Mouse (Mus musculus): Measurements from ENCODE around the gene Eln.

DNA sequence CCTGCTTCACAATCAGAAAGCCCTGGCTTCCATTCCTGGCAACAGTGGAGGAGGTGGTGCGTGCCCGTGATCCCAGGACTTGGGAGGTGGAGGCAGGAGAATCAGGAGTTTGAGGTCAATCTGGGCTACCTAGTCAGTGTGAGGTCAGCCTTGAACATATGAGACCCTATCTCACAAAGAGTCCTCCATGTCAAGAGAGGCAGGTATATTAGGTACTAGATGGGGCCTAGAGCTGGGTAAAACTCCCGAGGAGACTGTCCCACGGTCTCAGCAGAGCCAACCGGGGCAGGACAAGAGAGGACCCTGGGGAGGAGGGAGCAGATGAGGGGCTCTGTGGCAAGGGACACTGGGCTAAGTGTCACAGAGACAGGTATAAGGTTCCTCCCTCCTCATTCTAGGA lies 69.6 kb downstream of the Eln start:
- TF ChIP-seq E2F4 (IDR thresholded peaks at IDR 0.05; ENCODE audit: borderline replicate concordance, low read depth, low read length) (no peak), MAFK (IDR thresholded peaks at IDR 0.05; ENCODE audit: borderline replicate concordance, low read depth, low read length) (no peak), POLR2A (IDR thresholded peaks at IDR 0.05; ENCODE audit: control insufficient read depth in 1 of 2, insufficient read depth in 1 of 2, low read depth in 1 of 2, low read length in 2 of 2, poor library complexity in 1 of 2) (no peak), CTCF (IDR thresholded peaks at IDR 0.05 in 2 of 3, conservative IDR thresholded peaks at IDR 0.05 in 1 of 3; ENCODE audit: control insufficient read depth in 1 of 3, insufficient read depth in 1 of 3, low read depth in 2 of 3, low read length in 3 of 3, poor library complexity in 1 of 3, severe bottlenecking in 1 of 3) (no peak), EP300 (IDR thresholded peaks at IDR 0.05; ENCODE audit: low read depth in 1 of 2, low read length in 2 of 2) (no peak), NRF1 (IDR thresholded peaks at IDR 0.05; ENCODE audit: insufficient read depth, low read depth, low read length, poor library complexity, severe bottlenecking) (no peak), SMC3 (IDR thresholded peaks at IDR 0.05; ENCODE audit: low read depth, low read length) (no peak), MEF2A (IDR thresholded peaks at IDR 0.05; ENCODE audit: extremely low read depth, insufficient replicate concordance, low read depth, low read length, poor library complexity, severe bottlenecking) (no peak), HCFC1 (IDR thresholded peaks at IDR 0.05; ENCODE audit: low read depth, low read length) (no peak), ZKSCAN1 (IDR thresholded peaks at IDR 0.05; ENCODE audit: low read depth, low read length) (no peak)

All from MEL (cell line).